21 mouse cellular contexts compared by ENCODE assay signal in the genomic region with DNA sequence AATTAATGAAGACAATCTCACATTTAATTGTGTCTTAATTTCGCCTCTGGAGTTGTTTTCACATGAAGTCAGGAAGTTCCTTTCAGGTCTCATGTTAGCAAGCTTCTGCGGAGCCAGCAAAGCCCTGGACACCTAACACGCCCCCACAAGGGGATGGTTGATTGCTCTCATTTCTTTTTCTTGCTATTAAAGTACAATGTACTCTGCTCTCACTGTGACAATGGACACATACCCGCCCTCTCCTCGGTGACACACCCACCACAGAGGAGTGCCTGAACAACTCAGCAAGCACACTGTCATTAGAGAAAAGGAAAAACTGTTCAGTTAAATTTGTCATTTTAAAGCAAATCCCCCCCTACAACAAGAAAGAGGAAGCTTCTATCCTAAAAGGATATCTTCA. TPM values are rescaled to one million over a fixed set of nuclear protein-coding genes. Genes with fewer than 3 reads are reported as not detected.
"Had no signal": no experiment of that assay in that cellular context is flagged by ENCODE, and none has a peak within 500 bp of the region (broad histone marks: within the 10 kb centered on the region; RNA-seq: fewer than 3 reads in every experiment).

No protein-coding gene starts in this region.

- H3K4me3 ChIP-seq: lung, embryonic 15.5 days; megakaryocyte, embryonic 14.5 days; midbrain, embryonic 13.5 days; midbrain, embryonic 15.5 days; neural tube, embryonic 12.5 days; stomach, embryonic 15.5 days had no signal

- DNase-seq: liver, postnatal 0 days; lung, adult 2 months; lung, postnatal 14 days; lung, postnatal 36 days; right cerebral cortex, postnatal 14 days; thymus, adult 2 months; thymus, postnatal 25 days; thymus, postnatal 4 days had no signal

- H3K4me1 ChIP-seq: lung, embryonic 15.5 days; megakaryocyte, embryonic 14.5 days; midbrain, embryonic 13.5 days; midbrain, embryonic 15.5 days; neural tube, embryonic 12.5 days; stomach, embryonic 15.5 days had no signal

- H3K27ac ChIP-seq: lung, embryonic 15.5 days; macrophage; midbrain, embryonic 13.5 days; midbrain, embryonic 15.5 days; neural tube, embryonic 12.5 days; stomach, embryonic 15.5 days; stomach, postnatal 0 days had no signal

- H3K9me3 ChIP-seq: lung, embryonic 15.5 days; megakaryocyte, embryonic 14.5 days; midbrain, embryonic 13.5 days; midbrain, embryonic 15.5 days; neural tube, embryonic 12.5 days; stomach, embryonic 15.5 days had no signal

- H3K9ac ChIP-seq: liver, postnatal 0 days; lung, embryonic 15.5 days; midbrain, embryonic 13.5 days; midbrain, embryonic 15.5 days; neural tube, embryonic 12.5 days; stomach, embryonic 15.5 days had no signal

- H3K27me3 ChIP-seq: lung, embryonic 15.5 days; megakaryocyte, embryonic 14.5 days; midbrain, embryonic 13.5 days; midbrain, embryonic 15.5 days; neural tube, embryonic 12.5 days; stomach, embryonic 15.5 days had no signal

- ATAC-seq: liver, postnatal 0 days; lung, postnatal 0 days; midbrain, embryonic 13.5 days; midbrain, embryonic 15.5 days had no signal

- H3K4me2 ChIP-seq: lung, embryonic 15.5 days; midbrain, embryonic 11.5 days; midbrain, embryonic 13.5 days; midbrain, embryonic 15.5 days; neural tube, embryonic 12.5 days; stomach, embryonic 15.5 days had no signal

RNA-seq across cellular contexts. Expression of a gene that starts 40.6 kb away (rescaled TPM):
- polyA plus RNA-seq: lung, adult 2 months; macrophage; spleen, adult 2 months; testis, adult 2 months; thymus, adult 2 months; urinary bladder, adult 2 months had no signal
